Mouse (Mus musculus): Measurements from ENCODE around the gene Dct.

Gene Dct

DNA sequence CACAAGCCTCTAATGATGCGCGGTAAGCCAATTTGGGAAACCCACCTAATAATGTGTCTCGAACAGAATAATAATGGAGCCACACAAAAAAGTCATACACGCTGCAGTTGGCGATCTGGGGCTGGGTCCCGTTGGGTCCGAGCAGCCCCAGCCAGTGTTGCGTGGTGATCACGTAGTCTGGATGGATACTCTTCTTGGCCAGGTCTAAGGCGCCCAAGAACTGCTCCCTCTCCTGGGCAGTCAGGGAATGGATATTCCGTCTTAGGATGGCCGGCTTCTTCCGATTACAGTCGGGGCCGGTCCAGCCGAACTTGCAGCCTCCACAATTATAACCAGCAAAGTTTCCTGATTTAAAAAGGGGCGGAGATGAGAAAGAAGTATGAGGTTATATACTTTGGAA lies 9.1 kb downstream of the Dct start:
- DNase-seq (ENCODE audit: low read depth, low spot score): peak; percentile 71

DNA sequence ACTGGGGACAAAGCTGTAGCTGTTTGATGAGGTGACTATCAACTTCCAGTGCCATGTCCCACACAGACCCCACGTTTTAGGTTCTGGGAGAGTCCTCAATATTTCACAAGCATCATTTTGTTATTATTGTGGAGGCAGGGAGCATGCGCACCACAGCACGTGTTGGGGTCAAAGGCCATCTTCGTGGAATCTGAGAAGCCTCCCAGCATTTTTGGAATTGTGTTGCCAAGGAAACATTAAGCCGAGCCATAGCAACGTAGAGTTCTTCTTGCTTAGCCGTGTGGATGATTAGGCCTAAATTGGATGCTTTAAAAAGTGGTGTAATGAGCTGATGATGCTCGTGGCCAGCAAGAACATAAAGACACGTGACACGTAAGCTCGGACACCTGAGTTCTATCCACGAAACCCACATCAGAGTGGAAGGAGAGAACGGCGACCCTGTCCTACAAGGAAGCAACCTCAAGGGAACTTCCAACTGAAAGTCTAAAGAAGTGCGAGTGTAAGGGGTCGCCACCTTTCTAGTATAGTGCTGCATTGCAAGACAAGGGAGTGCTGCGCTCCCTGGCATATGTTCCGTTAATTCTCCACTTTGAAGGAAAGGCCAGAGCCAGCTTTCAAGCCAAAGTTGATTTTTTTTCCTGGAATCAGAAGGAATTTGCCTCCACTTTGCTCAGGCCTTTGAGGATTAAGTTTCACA lies 9.8 kb downstream of the Dct start:
- no peak for DNase-seq (ENCODE audit: low read depth, low spot score)

DNA sequence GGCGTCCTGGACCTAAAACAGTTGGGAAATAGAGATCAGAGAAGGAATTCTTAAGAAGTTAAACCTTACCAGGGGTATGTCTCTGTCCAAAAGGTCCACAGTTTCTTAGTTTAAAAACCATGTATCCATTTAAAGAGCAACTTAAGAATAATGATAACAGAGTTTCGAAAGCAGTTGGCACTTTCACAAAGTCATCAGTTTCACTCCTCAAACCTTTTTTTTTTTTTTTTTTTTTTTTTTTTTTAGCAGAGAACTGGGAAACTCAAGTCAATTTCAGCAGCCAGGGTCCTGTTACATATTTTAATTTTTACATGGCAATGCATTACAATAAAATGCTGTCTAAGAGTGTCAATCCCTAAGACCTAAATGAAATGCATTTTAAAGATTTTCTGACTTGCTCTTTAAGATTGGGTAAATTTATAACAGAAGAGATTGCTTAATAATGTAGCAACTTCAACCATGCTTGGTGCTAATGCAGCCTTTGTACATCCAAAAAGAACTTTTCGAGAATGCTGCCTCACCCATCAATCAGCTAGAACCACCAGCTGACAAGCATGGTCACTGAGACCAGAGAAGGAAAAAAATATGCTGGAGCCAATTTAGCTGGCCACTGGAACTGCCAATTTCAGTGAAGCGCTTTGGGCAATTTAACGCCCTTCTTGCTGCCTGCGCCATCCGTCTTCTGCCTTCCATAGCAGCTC lies 11.3 kb downstream of the Dct start:
- DNase-seq (ENCODE audit: low read depth, low spot score): no peak

DNA sequence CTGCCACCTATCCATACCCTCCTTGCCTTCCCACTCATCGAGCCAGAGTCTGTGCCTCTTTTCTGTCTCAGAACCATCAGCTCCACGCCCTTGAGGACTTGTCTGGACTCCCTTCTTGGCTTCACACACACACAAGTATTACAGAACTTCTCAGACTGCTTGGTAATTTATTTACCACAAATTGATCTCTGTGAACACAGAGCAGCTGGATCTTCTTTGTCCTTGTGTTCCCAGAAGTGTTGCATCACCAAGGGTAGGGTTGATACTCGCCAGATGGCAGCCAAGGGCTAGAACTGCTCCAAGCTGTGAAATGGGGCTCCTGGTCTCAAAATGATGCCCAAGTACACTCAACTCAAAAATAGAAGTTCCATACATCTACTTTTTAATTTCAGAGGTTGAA lies 13.0 kb downstream of the Dct start:
- DNase-seq (ENCODE audit: low read depth, low spot score): no peak

DNA sequence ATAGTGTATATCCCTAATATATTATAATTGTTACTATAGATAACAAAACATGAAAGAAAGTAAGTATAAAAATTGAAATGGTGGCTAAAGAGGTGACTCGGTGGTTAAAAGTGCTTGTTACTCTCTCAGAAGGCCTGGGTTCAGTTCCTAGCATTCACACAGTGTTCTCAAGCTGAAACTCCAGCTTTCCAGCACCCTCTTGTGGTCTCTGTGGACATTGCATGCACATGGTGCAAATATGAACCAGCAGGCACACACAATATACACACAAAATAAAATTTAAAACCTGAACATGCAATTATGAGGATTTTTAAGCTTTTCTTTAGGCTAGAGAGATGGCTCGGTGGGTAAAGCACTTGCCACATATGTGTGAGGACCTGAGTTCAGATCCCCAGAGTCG lies 24.5 kb downstream of the Dct start:
- peak; percentile 38 for DNase-seq (ENCODE audit: low read depth, low spot score)

DNA sequence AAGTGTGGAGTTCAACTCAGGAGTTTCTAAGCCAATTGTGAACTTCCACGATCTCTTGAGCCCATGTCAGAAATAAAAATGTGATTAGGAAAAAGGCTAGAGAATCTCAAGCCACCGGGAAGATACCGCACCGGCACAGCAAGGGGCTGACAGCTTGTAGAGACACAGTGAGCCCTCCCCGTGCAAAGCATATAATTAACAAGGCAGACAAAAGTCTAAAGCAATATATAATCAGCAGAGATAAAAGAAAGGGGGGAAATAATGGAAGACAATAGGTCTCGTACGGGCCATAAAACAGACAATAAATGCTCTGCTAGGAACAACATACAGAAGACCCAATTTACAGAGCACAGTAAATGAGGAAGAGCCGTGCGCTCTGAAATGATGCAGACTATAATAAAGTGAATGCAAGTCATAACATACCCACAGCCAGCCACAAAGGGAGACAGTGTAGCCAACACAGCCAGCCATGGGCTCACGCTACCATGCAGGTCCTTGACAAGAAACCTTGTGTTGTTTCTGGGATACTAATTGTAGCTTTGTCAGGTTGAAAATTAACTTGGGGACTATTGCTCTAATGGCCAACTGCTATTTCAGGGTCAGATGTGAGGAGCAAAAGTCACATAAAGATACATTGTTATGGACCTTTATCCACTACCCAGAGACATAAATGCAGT lies 30.0 kb downstream of the Dct start:
- DNase-seq (ENCODE audit: low read depth, low spot score): no peak

DNA sequence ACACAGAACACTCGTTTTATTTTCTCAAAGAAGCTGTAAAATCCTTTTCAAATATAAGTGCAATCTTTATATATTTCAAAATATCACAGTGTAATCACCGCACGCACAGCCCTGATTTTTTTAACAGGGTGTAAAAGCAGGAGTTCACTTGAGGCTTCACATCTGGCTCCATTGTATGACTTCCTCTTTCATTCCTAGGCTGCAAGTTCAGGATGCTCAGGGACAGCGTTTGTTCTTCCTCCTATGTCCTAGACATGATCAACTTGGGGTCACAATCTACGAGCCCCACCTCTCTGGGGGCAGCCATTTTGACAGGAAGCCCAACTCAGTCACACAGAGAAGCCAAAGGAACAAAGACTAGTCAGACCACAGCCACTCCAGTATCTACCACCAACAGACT lies 32.7 kb downstream of the Dct start:
- no peak for DNase-seq (ENCODE audit: low read depth, low spot score)

DNA sequence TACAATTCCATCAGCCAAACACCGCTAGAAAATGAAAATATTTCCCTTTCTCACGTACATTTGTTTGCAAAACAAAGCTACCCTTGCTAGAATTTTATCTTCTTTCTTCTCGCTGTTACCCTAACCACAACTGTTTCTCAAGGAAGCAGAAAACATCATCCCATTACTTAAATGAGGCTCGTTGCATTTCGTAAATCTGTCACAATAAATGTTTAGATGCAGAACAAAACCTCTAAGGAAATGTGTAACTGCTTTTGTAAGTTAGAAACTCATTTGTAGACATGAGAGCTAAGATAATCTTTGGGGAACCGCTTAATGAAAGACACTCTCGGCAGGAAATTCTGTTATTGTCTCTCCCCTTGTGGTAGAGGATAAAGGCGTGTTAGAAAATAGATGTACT lies 38.8 kb downstream of the Dct start:
- DNase-seq (ENCODE audit: low read depth, low spot score): no peak

DNA sequence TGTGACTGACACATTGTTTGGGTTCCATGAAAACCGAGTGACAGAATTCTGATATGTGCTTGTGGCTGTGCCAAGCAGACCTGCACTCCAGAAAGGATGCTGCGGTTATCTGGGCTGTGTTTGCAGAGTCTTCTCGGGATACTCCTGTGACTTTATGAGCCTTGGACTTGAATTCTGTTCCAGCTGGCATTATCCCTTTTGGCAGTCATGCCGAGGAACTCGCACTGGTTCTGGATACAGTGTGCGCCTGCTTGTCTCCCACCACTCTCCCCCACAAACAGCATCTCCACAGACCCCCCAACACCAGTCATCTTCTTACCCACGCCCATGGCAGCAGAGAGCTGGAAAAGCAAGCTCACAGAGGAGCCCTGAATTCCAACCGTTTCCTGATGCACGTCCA lies 42.5 kb downstream of the Dct start:
- no peak for DNase-seq (ENCODE audit: low read depth, low spot score)

DNA sequence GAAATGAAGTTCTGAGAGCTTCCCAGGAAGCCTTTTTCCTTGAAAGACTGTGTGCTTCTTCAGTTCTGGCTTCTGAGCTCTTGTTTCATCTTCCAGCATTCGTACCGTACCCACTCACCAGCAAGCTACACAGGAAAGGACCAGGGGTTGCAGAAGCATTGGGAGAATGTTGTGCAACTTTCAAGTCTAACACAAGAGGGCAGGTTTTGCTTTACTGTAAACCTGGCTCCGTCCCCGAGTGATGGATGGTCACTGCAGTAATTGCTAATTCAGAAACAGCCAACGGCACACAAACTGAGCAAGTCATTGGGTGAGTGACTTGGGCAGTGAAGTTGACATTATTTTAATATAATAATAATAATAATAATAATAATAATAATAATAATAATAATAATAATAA lies 46.3 kb downstream of the Dct start:
- peak; percentile 27 for DNase-seq (ENCODE audit: low read depth, low spot score)

DNA sequence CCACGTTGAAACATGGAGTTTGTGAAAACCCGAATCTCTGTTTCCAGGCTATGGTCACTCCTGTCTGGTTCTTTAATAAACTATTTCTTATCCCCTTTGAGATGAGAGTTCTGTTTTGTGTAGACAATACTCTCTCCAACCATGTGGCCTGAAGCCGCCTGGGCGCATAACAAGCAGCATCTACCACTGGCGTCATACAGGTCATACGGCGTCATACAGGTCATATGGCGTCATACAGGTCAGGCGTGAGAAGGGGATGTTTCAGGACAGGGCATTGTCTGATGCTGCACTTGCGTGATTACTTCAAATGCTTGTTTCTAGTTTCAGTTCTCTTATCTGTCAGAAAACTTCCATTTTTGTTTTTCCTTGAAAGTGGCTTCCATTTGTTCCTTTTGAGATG lies 47.6 kb downstream of the Dct start:
- DNase-seq (ENCODE audit: low read depth, low spot score): no peak

DNA sequence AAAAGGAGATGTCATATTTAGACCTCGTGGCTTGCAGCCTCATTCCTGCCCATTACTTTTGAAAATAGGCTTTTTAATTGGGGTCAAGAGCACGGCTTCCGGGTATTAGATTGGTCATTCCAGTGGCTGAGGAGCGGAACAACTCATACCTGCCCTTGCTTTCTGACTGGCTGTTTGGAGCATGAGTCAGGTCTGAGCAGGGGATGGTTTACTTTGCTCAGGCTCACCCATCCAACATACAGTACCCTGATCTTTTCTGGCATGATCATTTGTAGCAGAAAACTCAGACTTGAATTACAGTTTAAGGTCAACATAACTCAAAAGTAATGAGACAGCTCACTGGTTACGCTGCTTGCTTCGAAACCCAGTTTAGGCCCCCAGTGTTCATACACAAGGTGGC lies 58.2 kb downstream of the Dct start:
- no peak for DNase-seq (ENCODE audit: low read depth, low spot score)

DNA sequence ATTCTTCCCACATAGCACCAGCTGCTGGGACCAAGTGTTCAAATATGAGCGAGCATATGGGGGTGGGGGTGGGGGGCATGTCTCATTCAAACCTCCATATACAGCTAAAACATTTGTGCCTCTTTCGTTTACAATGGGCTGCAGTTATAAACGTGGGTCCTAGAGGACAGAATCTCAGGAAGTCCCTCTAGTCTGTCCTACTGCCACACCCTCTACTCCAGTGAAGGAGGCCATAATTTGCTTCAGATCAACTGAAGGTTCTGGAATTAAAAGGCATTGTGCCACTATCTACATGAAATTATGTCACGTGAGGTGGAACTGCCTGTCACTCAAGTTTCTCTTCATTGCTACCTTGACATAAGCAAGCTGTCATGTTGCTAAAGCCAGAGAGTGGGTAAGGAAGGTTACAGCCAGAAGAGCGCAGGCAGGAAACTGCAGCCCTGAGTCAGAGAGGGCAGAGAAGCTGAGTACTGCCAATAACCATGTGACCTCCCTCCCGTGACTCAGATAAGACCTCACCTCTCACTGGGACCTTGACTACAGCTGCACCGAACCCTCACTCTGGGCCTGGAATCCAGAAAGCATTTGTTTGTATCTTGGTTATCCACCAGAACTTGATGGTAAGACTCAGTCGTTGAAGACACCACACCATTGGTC lies 59.3 kb downstream of the Dct start:
- no peak for DNase-seq (ENCODE audit: low read depth, low spot score)

DNA sequence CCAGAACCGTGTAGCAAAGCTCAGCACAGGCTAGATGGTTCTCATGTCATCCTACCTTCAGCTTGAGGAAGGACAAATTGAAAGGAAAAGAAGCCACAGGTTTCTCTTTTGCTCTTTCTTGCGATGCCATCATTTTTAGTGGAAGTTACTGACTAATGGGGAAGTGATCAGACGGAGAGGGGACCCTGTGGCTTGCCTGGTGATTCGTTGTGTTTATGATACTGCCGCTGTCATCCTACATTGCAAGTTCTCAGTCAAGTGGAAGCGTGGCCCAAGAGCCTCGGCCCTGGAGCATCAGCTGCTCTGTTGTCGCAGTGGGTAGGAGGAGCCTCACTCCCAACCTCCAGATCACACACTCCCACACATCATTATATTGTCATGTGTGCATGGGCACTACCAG lies 61.8 kb downstream of the Dct start:
- no peak for DNase-seq (ENCODE audit: low read depth, low spot score)

DNA sequence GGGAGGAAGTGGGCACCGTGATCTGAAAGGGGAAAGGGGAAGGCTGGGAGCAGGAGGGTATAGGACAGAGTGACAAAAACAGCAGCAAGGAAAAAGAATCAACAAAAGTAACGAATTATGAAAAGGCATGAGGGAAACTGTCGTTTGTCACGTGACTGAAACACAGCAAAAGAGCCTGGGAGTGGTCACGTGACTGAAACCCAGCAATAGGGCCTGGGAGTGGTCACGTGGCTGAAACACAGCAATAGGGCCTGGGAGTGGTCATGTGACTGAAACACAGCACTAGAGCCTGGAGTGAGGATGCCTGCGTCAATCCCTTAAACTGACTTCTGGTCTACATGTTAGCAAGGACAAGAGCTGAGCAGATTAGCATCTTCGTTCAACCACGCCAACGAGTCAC lies 63.6 kb downstream of the Dct start:
- DNase-seq (ENCODE audit: low read depth, low spot score): no peak

DNA sequence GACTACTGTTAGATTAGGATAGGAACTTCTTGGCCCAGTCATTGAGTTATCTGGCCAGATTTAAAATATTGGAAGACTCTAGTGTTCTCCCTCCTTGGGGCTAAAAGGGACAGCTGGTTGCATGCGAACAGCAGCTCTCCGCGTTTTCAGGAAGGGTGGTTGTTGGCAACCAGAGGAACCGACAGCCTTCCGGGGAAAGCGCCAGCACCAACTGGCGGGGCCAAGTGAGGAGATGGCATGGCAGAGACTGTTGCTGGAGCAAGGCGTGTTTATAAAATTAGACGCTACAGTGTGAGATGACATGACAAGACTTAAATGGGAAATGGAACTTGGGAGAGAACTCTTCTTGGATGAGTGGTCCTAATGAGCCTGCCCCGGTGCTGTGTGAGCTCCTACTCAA lies 70.5 kb downstream of the Dct start:
- DNase-seq (ENCODE audit: low read depth, low spot score): no peak

DNA sequence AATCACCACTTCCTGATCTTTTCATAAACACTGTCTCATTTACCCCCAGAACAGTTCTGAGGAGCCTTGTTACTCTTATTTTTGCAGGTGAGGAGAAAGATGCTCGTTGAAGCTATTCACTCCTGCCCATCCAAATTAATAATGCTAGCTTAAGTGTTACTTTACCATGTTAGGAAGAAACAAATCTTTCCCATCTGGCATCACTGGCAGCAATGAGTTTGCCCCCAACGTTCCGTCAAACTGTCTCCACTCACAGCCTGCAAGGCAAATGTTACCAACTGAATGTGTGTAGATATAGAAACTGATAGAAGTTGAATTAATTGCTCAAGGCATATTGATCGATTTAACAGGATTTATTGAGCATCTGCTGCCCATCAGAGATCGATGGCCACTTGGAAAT lies 79.5 kb downstream of the Dct start:
- no peak for DNase-seq (ENCODE audit: low read depth, low spot score)
